Mouse (Mus musculus): ENCODE measurements around the gene Fam169a. TPM values are rescaled to one million over a fixed set of nuclear protein-coding genes. Genes with fewer than 3 reads are reported as not detected.
"Not testable (repeated sequence)": the region's sequence is repeated elsewhere in the genome, so short reads cannot be mapped to it uniquely, and the experiment has no call there.

Gene Fam169a
- polyA plus RNA-seq, 1 experiment from 2014 or later = 7.3 TPM

DNA sequence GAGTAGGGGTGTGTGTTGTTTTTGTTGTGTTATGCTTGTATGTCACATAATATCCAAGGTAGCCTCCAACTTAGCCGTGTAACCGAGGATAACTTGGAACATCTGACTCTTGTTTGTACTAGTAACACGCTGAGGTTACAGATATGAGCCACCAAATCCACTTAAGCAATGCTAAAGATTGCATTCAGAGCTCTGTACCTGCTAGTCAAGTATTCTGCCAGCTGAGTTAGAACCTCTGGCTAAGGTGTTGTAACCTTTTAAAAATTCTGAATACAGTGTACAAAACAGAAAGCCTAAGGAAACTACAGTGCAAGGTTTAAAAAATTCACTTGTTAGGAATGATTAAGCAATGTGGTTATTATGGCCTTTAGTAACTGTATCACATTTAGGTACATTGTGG, 13.5 kb downstream of the Fam169a start:
- H3K4me1 ChIP-seq = no peaks in the 10 kb centered on the region
- no peaks in the 10 kb centered on the region for H3K36me3 ChIP-seq
- no peaks in the 10 kb centered on the region for H3K9me3 ChIP-seq
- ATAC-seq (ENCODE audit: insufficient number of reproducible peaks, insufficient read depth, low FRiP score, low TSS enrichment) = no peak
- H3K4me2 ChIP-seq (replicated peaks) = no peak overlapping the region
- no peak overlapping the region for H3K9ac ChIP-seq
- H3K27ac ChIP-seq = no peak overlapping the region
- H3K4me3 ChIP-seq = no peak overlapping the region
- WGBS = 60% methylated on average over 3 of the region's 3 CpGs
- no peaks in the 10 kb centered on the region for H3K27me3 ChIP-seq

DNA sequence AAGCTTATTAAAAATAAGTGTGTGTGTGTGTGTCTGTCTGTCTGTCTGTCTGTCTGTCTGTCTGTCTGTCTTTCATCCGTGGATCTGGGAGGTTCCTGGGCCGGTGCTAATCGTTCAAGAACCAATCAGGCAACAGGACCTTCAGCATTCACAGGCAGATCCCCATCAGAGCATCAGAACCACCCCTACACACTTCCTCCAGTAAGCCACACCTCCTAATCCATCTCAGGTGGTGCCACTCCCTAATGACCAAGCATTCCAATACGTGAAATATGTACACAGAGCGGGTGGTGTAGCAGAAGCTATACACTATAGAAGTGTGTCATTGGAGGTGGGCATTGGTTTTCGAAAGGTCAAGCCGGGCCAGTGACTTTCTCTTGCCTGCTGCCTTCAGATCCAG, 15.3 kb downstream of the Fam169a start:
- H3K4me1 ChIP-seq = no peaks in the 10 kb centered on the region
- H3K9ac ChIP-seq = no peak overlapping the region
- H3K4me3 ChIP-seq = no peak overlapping the region
- H3K36me3 ChIP-seq = no peaks in the 10 kb centered on the region
- no peaks in the 10 kb centered on the region for H3K27me3 ChIP-seq
- H3K9me3 ChIP-seq = no peaks in the 10 kb centered on the region
- no peak for ATAC-seq (ENCODE audit: insufficient number of reproducible peaks, insufficient read depth, low FRiP score, low TSS enrichment)
- WGBS = 86% methylated on average over 7 of the region's 7 CpGs
- no peak overlapping the region for H3K4me2 ChIP-seq (replicated peaks)
- no peak overlapping the region for H3K27ac ChIP-seq

DNA sequence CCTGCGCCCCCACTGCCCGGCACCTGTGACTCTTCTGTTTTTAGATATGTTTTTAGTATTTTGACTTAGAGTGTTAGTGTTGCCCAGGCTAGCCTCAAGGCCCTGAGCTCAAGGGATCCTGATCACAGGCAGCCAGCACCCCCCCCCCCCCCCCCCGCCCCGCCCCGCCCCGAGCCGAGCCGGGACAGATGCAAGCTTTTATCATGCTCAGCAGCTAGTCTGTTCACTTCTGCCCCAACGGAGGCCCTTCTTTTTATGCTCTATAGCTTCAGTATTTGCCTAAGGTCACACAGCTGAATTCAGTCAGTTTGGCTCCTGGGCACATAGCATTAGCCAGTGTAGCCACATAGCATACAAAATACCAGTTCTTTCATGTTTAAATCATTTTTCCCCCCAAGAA, 19.2 kb downstream of the Fam169a start:
- H3K27me3 ChIP-seq = no peaks in the 10 kb centered on the region
- H3K4me3 ChIP-seq = no peak overlapping the region
- H3K27ac ChIP-seq = no peak overlapping the region
- 66% methylated on average over 9 of the region's 9 CpGs for WGBS
- no peaks in the 10 kb centered on the region for H3K9me3 ChIP-seq
- no peak overlapping the region for H3K9ac ChIP-seq
- H3K36me3 ChIP-seq = no peaks in the 10 kb centered on the region
- ATAC-seq (ENCODE audit: insufficient number of reproducible peaks, insufficient read depth, low FRiP score, low TSS enrichment) = no peak
- H3K4me1 ChIP-seq = no peaks in the 10 kb centered on the region
- no peak overlapping the region for H3K4me2 ChIP-seq (replicated peaks)

DNA sequence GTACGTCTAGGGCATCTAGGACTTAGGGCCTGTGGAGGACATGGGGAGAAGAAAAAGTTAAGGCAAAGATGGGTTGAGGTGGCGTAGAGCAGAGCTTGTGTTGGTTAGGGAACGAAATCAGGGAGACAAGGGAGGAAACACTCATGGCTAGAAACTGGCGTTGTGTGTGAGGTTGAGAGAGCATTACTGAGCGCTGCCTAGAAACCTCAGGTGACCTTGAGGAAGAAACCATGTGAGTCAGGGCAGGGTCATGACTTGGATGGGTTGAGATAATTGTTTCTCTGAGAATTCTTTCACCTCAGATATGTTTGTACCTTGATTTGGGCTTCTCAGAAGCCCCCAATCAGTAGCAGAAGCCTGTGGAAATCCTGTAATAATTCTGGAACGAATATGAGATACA, 20.3 kb downstream of the Fam169a start:
- no peak overlapping the region for H3K27ac ChIP-seq
- 95% methylated on average over 6 of the region's 6 CpGs for WGBS
- no peak for ATAC-seq (ENCODE audit: insufficient number of reproducible peaks, insufficient read depth, low FRiP score, low TSS enrichment)
- no peak overlapping the region for H3K4me2 ChIP-seq (replicated peaks)
- no peak overlapping the region for H3K9ac ChIP-seq
- no peak overlapping the region for H3K4me3 ChIP-seq
- H3K9me3 ChIP-seq = no peaks in the 10 kb centered on the region
- H3K4me1 ChIP-seq = no peaks in the 10 kb centered on the region
- no peaks in the 10 kb centered on the region for H3K36me3 ChIP-seq
- H3K27me3 ChIP-seq = no peaks in the 10 kb centered on the region

DNA sequence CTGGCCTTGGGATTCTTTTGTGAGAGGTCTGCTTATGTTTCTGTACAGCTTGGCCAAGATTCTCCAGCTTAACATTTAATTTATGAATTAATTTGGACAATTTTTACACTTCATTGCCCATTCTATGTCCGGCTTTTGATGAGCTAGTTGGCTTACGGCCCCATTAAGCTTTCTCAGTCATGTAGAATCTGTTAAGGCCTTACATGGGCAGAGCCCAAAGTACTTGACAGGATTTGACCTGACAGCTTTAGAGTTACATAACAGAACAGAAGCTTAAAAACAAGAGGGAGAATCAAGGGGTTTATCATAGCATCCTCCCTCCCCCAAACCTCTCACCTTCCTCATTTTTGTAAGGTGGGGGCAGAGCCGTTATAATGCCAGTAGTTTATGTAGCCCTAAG, 21.1 kb downstream of the Fam169a start:
- Histone ChIP-seq H3K4me1 (no peaks in the 10 kb centered on the region), H3K4me2 (replicated peaks) (no peak overlapping the region), H3K36me3 (no peaks in the 10 kb centered on the region), H3K9ac (no peak overlapping the region), H3K27me3 (no peaks in the 10 kb centered on the region), H3K4me3 (no peak overlapping the region), H3K9me3 (no peaks in the 10 kb centered on the region), H3K27ac (no peak overlapping the region)
- WGBS = 85% methylated on average over 3 of the region's 3 CpGs
- ATAC-seq (ENCODE audit: insufficient number of reproducible peaks, insufficient read depth, low FRiP score, low TSS enrichment) = no peak

DNA sequence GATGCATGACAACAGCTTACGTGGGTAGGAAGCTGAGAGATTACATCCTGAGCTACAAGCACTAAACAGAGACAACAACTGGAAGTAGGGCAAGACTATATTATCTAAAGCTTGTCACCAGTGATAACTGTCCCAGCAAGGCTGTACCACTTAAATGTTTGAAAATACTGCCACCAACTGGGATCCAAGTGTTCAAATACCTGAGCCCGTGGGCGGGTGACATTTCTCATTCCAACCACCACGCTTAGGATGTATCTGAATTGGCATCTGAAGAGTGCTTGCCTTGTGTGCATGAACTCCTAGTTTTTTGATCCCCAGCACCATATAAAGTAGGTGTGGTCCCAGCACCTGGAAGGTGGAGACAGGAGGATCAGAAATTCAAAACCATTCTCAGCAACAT, 28.6 kb downstream of the Fam169a start:
- Histone ChIP-seq H3K36me3 (no peaks in the 10 kb centered on the region), H3K9ac (no peak overlapping the region), H3K4me2 (replicated peaks) (no peak overlapping the region), H3K27me3 (no peaks in the 10 kb centered on the region), H3K9me3 (no peaks in the 10 kb centered on the region), H3K27ac (no peak overlapping the region), H3K4me3 (no peak overlapping the region), H3K4me1 (no peaks in the 10 kb centered on the region)
- 89% methylated on average over 4 of the region's 4 CpGs for WGBS
- ATAC-seq (ENCODE audit: insufficient number of reproducible peaks, insufficient read depth, low FRiP score, low TSS enrichment) = no peak

DNA sequence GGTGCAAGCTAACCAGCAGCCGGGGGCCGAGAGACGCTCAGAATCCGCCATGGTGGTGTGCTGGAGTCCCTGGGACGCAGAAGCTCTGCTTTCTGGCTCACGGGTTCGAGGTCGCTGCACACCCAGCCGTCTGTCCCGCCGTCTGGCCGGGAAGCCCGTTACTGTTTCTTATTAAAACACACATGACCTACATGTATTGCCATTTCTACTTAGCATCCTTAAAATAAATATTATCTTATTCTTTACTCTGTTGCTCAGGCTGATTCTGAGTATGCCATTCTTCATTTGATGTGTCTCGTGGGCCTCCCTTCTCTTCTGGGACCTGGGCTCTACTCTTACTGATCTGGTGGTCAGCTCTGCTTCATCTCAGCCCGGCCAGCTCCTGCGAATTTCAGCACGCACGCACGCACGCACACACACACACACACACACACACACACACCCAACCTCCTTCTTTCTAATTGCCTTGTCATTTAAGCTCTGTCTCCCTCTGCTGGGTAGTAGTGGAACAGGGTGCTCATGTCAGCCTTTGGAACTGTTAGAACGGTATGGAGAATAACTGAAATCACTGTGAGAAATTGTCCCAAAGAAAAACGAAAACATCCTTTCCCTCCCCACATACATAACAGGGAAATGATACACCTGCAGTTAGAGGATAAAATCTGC, 32.2 kb downstream of the Fam169a start, which contains the start of gene Gm6169:
Gene Gm6169, minus strand, starts transcription at position 51 of the 666 bp plus-strand sequence.
- WGBS = 80% methylated on average over 22 of the region's 22 CpGs
- Histone ChIP-seq H3K27ac (no peak within 1 kb of the TSS), H3K9me3 (no peaks in the 10 kb centered on the region), H3K4me3 (no peak within 1 kb of the TSS), H3K9ac (no peak within 1 kb of the TSS), H3K4me2 (replicated peaks) (no peak within 1 kb of the TSS), H3K36me3 (no peaks in the 10 kb centered on the region), H3K4me1 (no peaks in the 10 kb centered on the region), H3K27me3 (no peaks in the 10 kb centered on the region)
- no peak for ATAC-seq (ENCODE audit: insufficient number of reproducible peaks, insufficient read depth, low FRiP score, low TSS enrichment)

DNA sequence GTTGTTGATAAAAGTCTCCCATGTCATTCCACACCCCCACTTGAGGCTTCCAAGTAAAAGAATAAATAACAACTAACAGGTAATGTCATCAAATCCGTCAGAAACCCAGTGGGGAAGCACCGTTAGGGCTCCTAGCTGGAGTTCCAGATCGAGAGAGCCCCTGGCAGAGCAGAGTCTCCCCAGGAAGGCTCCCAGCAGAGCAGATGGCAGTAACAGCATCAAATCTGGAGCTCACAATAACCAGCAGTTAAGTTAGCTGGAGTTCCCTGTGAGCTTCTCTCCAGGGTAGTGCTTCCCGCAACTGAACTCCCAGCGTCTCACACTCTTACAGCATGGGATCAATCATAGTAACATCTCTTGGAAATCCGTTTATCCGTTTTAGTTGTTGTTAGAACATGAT, 37.9 kb downstream of the Fam169a start:
- H3K9ac ChIP-seq = no peak overlapping the region
- no peaks in the 10 kb centered on the region for H3K4me1 ChIP-seq
- no peaks in the 10 kb centered on the region for H3K9me3 ChIP-seq
- no peak overlapping the region for H3K4me2 ChIP-seq (replicated peaks)
- H3K27ac ChIP-seq = no peak overlapping the region
- H3K4me3 ChIP-seq = no peak overlapping the region
- ATAC-seq (ENCODE audit: insufficient number of reproducible peaks, insufficient read depth, low FRiP score, low TSS enrichment) = no peak
- 76% methylated on average over 7 of the region's 7 CpGs for WGBS
- no peaks in the 10 kb centered on the region for H3K27me3 ChIP-seq
- H3K36me3 ChIP-seq = 0 out of 2 replicates have a peak, but pooled peaks cover under 1% of the 10 kb centered on the region

DNA sequence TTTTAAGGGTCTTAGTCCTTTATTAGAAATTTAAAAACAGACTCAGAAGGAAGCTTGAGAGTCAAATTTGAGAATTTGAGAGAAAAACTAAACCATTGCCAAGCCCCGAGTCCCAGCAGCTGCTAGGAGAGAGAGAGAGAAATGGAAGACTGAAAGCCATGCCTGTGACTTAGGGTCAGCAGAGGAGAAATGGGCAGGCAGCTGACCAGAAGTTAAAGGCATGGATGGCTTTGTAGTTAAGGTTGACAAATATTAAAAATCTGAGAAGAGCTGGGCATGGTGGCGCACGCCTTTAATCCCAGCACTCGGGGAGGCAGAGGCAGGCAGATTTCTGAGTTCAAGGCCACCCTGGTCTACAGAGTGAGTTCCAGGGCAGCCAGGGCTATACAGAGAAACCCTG, 40.6 kb downstream of the Fam169a start:
- not testable (repeated sequence) for ATAC-seq (ENCODE audit: insufficient number of reproducible peaks, insufficient read depth, low FRiP score, low TSS enrichment); H3K4me1 ChIP-seq; H3K9ac ChIP-seq; H3K36me3 ChIP-seq; H3K27ac ChIP-seq; H3K9me3 ChIP-seq; H3K4me3 ChIP-seq; H3K4me2 ChIP-seq (replicated peaks); H3K27me3 ChIP-seq
- WGBS = 93% methylated on average over 4 of the region's 4 CpGs

DNA sequence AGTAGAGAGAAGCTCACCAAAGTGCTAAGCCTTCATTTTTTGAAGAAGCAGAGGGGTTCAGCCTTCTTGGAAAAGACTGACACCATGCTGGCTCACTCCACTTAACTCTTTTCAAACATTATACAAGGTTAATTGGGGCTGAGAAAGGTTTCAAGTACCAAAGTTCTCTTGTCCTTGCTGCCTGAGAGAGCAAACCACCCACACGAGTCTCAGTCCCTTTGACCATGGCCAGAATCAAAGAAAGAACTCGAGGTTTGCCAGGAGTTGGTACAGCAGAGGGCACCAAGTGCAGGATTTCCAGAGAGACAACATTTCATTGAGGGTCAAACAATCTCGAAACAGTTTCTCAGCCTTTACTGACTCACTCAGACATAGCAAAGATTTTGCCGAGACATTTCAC, 42.0 kb downstream of the Fam169a start:
- H3K4me2 ChIP-seq (replicated peaks) = no peak overlapping the region
- WGBS = 86% methylated on average over 4 of the region's 4 CpGs
- no peak overlapping the region for H3K4me3 ChIP-seq
- ATAC-seq (ENCODE audit: insufficient number of reproducible peaks, insufficient read depth, low FRiP score, low TSS enrichment) = no peak
- no peaks in the 10 kb centered on the region for H3K4me1 ChIP-seq
- H3K9me3 ChIP-seq = no peaks in the 10 kb centered on the region
- H3K27me3 ChIP-seq = no peaks in the 10 kb centered on the region
- 0 out of 2 replicates have a peak, but pooled peaks cover 4% of the 10 kb centered on the region for H3K36me3 ChIP-seq
- no peak overlapping the region for H3K9ac ChIP-seq
- no peak overlapping the region for H3K27ac ChIP-seq

DNA sequence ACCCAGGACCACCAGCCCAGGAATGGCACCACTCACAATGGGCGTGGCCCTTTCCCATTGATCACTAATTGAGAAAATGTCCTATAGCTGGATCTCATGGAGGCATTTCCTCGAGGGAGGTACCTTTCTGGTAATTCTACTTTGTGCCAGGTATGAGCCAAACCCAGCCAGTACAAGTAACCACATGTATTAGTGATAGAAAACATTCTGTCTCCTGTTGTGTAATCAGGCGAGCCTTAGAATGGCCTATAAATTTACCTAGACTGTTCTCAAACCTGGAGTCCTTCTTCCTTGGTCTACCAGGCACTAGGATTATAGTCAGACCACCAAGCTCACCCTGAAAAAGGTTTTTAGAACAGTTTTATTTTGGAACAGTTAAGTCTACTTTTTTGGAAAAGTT, 54.3 kb downstream of the Fam169a start:
- H3K9me3 ChIP-seq = no peaks in the 10 kb centered on the region
- no peak for ATAC-seq (ENCODE audit: insufficient number of reproducible peaks, insufficient read depth, low FRiP score, low TSS enrichment)
- H3K9ac ChIP-seq = no peak overlapping the region
- no peak overlapping the region for H3K4me3 ChIP-seq
- no peak overlapping the region for H3K4me2 ChIP-seq (replicated peaks)
- no peaks in the 10 kb centered on the region for H3K4me1 ChIP-seq
- no peaks in the 10 kb centered on the region for H3K27me3 ChIP-seq
- H3K27ac ChIP-seq = no peak overlapping the region
- 0 out of 2 replicates have a peak, but pooled peaks cover 9% of the 10 kb centered on the region for H3K36me3 ChIP-seq
- 82% methylated on average over 3 of the region's 3 CpGs for WGBS

DNA sequence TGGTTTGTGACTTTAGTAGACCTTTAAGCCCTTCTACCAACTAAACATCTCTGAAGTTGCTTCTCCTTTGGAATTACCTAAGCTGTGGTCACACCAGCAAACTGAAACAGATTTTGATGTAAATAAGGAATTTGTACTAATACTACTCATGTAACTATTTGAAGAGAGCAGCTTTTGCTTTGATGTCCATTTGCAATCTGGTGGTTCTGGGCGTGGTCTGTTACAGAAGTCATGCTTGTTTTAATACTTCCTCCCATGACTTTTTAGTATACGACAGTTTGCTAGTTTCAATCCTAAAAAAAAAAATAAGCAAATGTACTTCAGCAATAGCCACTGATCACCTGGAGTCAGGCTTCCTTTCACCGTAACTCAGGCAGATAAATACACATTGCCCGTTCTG, 62.6 kb downstream of the Fam169a start:
- H3K4me3 ChIP-seq; ATAC-seq (ENCODE audit: insufficient number of reproducible peaks, insufficient read depth, low FRiP score, low TSS enrichment); H3K9ac ChIP-seq; H3K27ac ChIP-seq; H3K27me3 ChIP-seq; H3K4me2 ChIP-seq (replicated peaks); H3K4me1 ChIP-seq; H3K9me3 ChIP-seq: not testable (repeated sequence)
- 91% methylated on average over 4 of the region's 4 CpGs for WGBS
- H3K36me3 ChIP-seq = peaks cover 20% of the 10 kb centered on the region

DNA sequence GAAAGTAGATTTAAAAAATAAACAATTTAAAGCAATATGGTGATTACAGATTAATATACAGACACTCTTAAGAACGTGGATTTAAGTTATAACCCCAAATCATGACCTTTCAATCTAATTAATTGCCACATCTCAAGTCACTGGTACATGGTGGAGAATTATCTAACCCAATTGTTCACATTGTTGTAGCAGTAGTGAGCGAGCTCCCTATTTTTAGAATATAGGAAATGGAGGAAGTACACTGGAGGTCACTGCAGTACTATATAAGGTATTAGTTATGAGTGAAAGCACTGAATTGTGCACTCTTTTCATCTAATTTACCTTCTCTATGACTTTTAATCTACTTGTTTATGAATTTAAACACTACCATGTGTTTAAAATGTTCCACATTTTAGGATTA, 63.3 kb downstream of the Fam169a start:
- not testable (repeated sequence) for H3K4me3 ChIP-seq; H3K9me3 ChIP-seq; H3K4me1 ChIP-seq; H3K4me2 ChIP-seq (replicated peaks); H3K27ac ChIP-seq; ATAC-seq (ENCODE audit: insufficient number of reproducible peaks, insufficient read depth, low FRiP score, low TSS enrichment); H3K9ac ChIP-seq; H3K27me3 ChIP-seq
- H3K36me3 ChIP-seq = peaks cover 23% of the 10 kb centered on the region
- WGBS = no CpG with 5 or more reads among the region's 2 CpGs

All from embryonic facial prominence, embryonic 12.5 days (tissue).